Mouse (Mus musculus) layer of hippocampus, adult 9-10 months (tissue): ENCODE measurements around the gene Nup50.

ENCODE experiments used
- DNase-seq: peaks from one replicate; pipeline ENCODE4 v3.0.0; 2022; ENCODE audit warnings: low spot score

Gene Nup50

DNA sequence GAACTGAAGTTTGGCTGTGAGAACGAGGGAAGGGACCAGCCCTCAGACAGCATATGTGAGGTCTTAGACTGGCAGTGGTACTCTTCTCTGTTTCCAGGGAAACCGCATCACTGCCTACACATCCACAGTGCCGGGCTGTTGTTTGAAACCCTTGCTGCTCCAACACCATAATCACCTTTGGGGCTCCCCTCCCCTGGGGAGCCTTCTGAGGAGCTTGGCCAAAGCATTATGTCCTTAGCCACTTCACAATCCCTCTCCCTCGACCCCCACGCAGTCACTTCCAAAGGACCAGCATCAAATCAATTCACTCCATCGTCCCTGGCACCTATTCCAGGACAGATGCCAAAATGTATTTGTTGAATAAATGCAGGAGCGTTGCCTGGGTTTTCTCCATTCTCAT lies 66.6 kb downstream of the Nup50 start:
- no peak for DNase-seq
